Mouse (Mus musculus): Measurements from ENCODE around the gene Lmx1b. TPM values are rescaled to one million over a fixed set of nuclear protein-coding genes. Genes with fewer than 3 reads are reported as not detected.
A peak's percentile ranks its signal among the peaks of the same experiment; 100 is the strongest.

Gene Lmx1b
- polyA plus RNA-seq, 1 experiment from 2014 or later, result 8.7 TPM

DNA sequence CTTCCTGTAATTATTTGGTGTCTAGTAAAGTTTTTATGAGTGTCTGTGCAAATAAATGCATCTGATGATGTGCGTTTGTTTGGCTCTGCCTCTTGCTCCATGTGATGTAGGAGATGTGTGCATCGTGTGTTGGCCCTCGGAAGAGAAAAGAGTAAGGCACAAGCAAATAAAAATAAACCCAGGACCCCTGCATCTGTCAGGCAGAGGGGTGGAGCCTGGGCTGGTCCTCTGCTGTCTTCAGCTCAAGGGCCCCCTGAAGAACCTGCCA lies 5.9 kb upstream of the Lmx1b start:
- no peak for DNase-seq (ENCODE audit: low spot score)
- H3K9ac ChIP-seq, result peak overlapping the region; percentile 35; the same call in 1 of the 2 replicates
- no peak for ATAC-seq (ENCODE audit: low FRiP score)
- peak overlapping the region; percentile 30; the same call in 1 of the 2 replicates for H3K4me3 ChIP-seq (replicated peaks; ENCODE audit: low read length)
- peak overlapping the region; percentile 52 for H3K4me2 ChIP-seq (replicated peaks)
- WGBS, result 2% methylated on average over 3 of the region's 3 CpGs
- no peaks in the 10 kb centered on the region for H3K9me3 ChIP-seq (ENCODE audit: control insufficient read depth, low read length)
- H3K36me3 ChIP-seq (replicated peaks; ENCODE audit: control insufficient read depth, insufficient read depth), result no peaks in the 10 kb centered on the region
- H3K4me1 ChIP-seq (replicated peaks; ENCODE audit: control insufficient read depth, insufficient read depth, low read length), result no peaks in the 10 kb centered on the region
- H3K27ac ChIP-seq, result no peak overlapping the region
- peaks cover 78% of the 10 kb centered on the region for H3K27me3 ChIP-seq (ENCODE audit: control insufficient read depth, insufficient read depth, low read length)

DNA sequence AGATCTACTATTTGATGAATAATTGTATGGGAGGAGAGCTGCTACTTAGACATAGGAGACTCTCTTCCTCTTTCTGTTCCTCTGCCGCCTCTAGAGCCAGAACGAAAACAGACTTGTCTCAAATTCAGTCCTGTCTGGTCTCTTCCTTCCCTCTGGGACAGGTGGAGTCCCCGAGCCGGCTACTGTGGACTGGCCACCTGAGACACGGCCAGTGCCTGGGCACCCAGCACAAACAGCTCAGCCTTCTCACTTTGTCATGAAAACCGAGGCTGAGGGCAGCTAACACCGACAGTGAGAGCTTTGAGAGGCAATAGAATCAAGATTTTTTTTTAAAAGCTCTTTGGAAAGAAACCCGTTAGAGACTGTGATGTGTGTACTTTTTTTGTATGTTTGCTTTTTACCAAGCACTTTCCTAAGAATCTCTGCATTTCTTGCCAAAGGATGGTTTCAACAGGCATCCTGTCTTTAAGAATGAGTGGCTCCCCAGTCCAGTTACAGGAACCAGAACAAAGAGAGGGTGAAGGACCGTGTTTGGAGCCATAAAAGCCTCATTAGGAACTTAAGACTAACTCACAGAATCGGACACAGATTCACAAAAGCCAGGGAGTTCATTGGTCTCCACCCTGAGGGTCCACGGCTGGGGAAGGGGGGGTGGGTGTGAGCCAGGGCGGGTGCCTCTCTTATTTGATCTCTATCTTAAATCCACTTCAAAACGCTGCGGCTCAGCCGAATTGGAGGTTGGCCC lies 5.4 kb upstream of the Lmx1b start:
- Histone ChIP-seq H3K4me3 (replicated peaks; ENCODE audit: low read length) (peak overlapping the region; percentile 30), H3K4me2 (replicated peaks) (peak overlapping the region; percentile 52), H3K36me3 (replicated peaks; ENCODE audit: control insufficient read depth, insufficient read depth) (no peaks in the 10 kb centered on the region), H3K4me1 (replicated peaks; ENCODE audit: control insufficient read depth, insufficient read depth, low read length) (no peaks in the 10 kb centered on the region), H3K9ac (peak overlapping the region; percentile 35), H3K9me3 (ENCODE audit: control insufficient read depth, low read length) (no peaks in the 10 kb centered on the region), H3K27me3 (ENCODE audit: control insufficient read depth, insufficient read depth, low read length) (peaks cover 80% of the 10 kb centered on the region), H3K27ac (no peak overlapping the region)
- 7% methylated on average over 15 of the region's 15 CpGs for WGBS
- no peak for DNase-seq (ENCODE audit: low spot score)
- no peak for ATAC-seq (ENCODE audit: low FRiP score)

DNA sequence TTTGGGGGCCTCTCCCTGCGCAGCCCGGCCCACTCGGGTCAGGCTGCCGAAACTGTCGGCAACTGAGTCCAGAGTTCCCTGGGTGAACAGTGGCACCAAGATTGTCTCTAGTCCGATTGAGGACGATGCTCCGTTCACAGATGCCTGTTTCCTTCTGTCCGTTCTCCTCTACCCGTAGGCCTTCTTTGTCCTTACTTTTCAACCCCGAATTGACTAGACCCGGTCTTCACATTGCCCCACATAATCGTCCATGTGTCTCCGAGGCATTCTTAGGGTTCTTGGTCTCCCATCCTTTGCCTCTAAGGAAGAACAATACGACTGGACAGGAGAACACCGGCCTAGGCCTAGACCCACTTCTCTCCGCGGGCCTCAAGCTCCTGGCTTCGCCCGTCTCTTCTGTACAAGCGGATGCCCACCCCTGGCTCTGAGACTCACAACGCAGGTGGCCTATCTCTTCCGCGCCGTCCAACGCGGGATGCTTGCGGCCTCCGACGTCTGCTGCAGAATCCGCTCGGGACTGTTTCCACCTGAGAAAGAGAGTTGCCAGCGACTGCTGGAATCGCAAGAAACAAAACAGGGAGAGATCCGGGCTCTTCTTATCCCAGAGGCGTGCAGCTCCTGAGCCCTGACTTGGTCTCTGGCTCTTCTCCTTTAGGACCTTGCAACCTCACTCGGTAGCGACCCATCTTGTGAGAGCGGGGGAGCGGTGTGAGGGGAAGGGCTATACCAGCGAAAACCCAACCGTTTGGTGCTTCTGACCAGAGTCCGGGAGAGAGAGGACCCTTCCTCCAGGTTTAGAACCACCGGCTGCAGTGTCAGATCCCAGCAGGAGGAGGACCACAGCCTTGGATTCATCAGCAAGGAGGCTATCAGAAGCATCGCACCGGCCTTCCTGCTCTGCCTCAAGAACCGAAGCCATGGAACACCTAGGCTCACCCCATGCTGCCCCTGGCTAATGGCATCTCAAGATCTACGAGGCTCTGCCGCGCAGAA lies 3.7 kb upstream of the Lmx1b start:
- WGBS, result 9% methylated on average over 50 of the region's 50 CpGs
- H3K4me1 ChIP-seq (replicated peaks; ENCODE audit: control insufficient read depth, insufficient read depth, low read length), result no peaks in the 10 kb centered on the region
- peak overlapping the region; percentile 30 for H3K4me3 ChIP-seq (replicated peaks; ENCODE audit: low read length)
- peaks cover 89% of the 10 kb centered on the region for H3K27me3 ChIP-seq (ENCODE audit: control insufficient read depth, insufficient read depth, low read length)
- peak overlapping the region; percentile 46 for H3K9ac ChIP-seq
- peak overlapping the region; percentile 21; the same call in 1 of the 2 replicates for H3K27ac ChIP-seq
- ATAC-seq (ENCODE audit: low FRiP score), result no peak
- no peak for DNase-seq (ENCODE audit: low spot score)
- H3K4me2 ChIP-seq (replicated peaks), result peak overlapping the region; percentile 52
- no peaks in the 10 kb centered on the region for H3K9me3 ChIP-seq (ENCODE audit: control insufficient read depth, low read length)
- H3K36me3 ChIP-seq (replicated peaks; ENCODE audit: control insufficient read depth, insufficient read depth), result no peaks in the 10 kb centered on the region

DNA sequence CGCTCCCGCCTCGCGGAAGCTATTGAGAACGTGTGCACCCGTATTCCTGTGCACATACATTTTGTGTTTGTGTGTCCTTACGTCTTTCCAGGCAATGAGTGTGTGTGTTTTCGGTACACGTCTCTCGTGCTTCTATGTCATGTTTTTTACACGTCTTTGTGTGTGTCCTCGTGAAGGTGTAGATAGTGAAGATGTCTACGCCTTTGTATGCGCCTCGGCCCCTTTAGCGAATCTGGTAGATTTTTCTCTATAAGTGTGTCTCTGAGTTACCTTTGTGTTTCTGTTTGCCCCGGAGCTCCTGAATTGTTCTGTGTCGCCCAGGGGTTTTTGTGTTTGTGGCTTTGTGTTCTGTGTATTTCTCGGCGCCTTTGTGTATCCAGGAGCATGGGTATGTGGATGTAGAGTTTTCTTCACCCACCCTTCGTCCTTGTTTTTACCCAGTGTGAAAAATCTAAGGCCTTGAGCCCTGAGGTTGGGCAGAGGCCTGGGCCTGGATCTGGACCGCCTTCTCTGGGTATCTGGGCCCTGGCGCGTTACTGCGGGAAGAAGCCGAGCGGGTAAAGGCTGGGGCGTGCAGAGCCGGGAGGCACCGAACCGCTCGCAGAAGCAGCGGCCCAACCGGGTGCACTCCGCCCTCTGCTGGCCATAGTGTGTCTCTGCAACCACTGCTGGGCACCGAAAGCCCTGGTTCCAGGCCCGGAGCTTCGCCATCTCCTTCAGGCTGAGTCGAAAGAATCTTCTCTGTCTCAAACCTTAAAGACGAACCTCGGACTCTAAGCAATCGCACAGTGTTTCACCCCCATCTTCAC lies 2.5 kb upstream of the Lmx1b start:
- ATAC-seq (ENCODE audit: low FRiP score) (peak; percentile 57), DNase-seq (ENCODE audit: low spot score) (peak; percentile 85)
- H3K9me3 ChIP-seq (ENCODE audit: control insufficient read depth, low read length), result no peaks in the 10 kb centered on the region
- peaks cover 90% of the 10 kb centered on the region for H3K27me3 ChIP-seq (ENCODE audit: control insufficient read depth, insufficient read depth, low read length)
- peak overlapping the region; percentile 65 for H3K9ac ChIP-seq
- WGBS, result 2% methylated on average over 42 of the region's 42 CpGs
- peak overlapping the region; percentile 30 for H3K4me3 ChIP-seq (replicated peaks; ENCODE audit: low read length)
- peak overlapping the region; percentile 52 for H3K4me2 ChIP-seq (replicated peaks)
- H3K27ac ChIP-seq, result peak overlapping the region; percentile 84
- no peaks in the 10 kb centered on the region for H3K4me1 ChIP-seq (replicated peaks; ENCODE audit: control insufficient read depth, insufficient read depth, low read length)
- H3K36me3 ChIP-seq (replicated peaks; ENCODE audit: control insufficient read depth, insufficient read depth), result no peaks in the 10 kb centered on the region

DNA sequence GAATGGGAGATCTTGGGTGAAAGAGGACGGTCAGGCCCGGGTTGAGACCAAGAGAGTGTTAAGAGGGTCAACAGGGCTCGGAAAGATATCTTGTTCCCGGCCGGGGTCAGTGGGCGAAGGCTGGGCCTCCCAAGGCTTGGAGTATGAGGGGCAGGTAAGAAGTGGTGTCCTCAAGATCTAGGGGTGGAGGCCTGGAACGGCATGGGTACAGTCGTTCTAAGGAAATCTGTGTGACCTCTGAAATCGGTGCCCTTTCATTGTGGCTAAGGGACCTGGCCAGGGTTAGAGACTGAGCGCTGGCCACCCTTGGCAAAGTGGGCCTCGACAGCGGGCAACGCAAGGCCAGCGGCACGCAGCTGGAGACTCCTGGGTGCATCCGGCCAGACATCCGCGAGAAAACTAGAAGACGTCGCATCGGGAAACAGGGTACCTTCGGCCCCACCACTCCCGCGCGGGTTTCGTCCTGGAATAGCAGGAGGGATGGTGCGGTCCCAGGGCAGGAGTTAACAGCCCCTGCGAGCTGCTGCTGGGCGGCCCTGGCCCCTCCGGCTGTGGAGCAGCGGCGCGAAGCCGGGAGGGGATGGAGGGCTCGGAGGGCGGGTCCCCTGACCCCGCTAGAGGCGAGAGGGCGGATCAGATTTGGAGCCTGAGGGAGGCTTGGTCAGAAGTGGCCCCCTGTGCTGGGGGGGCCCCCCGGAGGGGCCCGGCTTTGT lies 1.7 kb upstream of the Lmx1b start:
- H3K9ac ChIP-seq, result peak overlapping the region; percentile 65

DNA sequence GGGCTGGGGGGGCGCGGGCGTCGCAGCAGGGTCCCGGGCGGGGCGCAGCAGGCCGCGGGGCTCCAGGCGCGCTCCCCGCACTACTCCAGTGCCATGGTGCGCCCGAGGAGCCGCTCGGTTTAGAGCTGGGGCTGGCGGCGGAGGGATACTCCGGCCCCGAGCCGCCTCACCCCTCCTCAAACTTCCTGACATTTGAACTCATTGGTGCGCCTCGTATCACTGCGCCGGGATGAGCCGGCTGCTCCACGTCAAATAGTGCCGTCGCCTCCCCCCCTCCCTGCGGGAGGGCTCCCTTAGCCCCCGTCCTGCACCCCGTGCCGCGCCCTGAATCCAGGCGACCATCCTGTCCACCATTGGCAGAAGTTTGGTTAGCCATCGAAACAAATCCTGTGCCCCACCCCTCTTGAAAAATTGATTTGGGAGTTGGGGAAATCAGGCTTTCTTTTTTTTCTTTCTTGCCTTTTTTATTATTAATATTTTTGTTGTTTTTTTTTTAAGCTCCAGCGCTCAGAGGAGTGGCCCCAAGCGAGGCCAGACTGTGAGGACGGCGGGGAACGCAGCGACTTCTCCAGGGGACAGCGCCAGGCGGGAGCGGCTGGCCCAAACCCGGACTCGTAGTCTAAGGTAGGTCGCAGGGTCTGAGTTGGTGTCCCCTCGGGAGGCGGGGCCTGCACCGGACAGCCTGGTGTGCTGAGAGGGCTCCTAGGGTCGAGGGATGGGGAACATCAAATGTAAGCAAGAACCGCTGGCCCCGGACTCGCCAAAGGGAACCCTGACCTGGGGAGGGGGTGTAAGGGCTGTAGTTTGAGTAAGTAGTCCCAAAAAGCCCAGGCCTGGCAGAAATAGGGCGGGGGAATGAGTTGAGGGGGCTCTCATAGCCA lies 907 bp upstream of the Lmx1b start:
- H3K9ac ChIP-seq, result peak overlapping the region; percentile 66
- WGBS, result 1% methylated on average over 50 of the region's 56 CpGs
- ATAC-seq (ENCODE audit: low FRiP score), result peak; percentile 58; the same call in 1 of the 2 replicates
- no peak for DNase-seq (ENCODE audit: low spot score)
- no peaks in the 10 kb centered on the region for H3K4me1 ChIP-seq (replicated peaks; ENCODE audit: control insufficient read depth, insufficient read depth, low read length)
- peak overlapping the region; percentile 52 for H3K4me2 ChIP-seq (replicated peaks)
- H3K9me3 ChIP-seq (ENCODE audit: control insufficient read depth, low read length), result no peaks in the 10 kb centered on the region
- H3K27ac ChIP-seq, result peak overlapping the region; percentile 84
- H3K27me3 ChIP-seq (ENCODE audit: control insufficient read depth, insufficient read depth, low read length), result peaks cover 80% of the 10 kb centered on the region
- peak overlapping the region; percentile 30 for H3K4me3 ChIP-seq (replicated peaks; ENCODE audit: low read length)
- H3K36me3 ChIP-seq (replicated peaks; ENCODE audit: control insufficient read depth, insufficient read depth), result no peaks in the 10 kb centered on the region

More for the DNA sequence above, 1.7 kb upstream of the Lmx1b start:
- peak overlapping the region; percentile 84 for H3K27ac ChIP-seq
- ATAC-seq (ENCODE audit: low FRiP score) (no peak), DNase-seq (ENCODE audit: low spot score) (no peak)
- H3K4me2 ChIP-seq (replicated peaks), result peak overlapping the region; percentile 52
- WGBS, result under 1% methylated on average over 41 of the region's 41 CpGs
- peak overlapping the region; percentile 30 for H3K4me3 ChIP-seq (replicated peaks; ENCODE audit: low read length)
- H3K9me3 ChIP-seq (ENCODE audit: control insufficient read depth, low read length), result no peaks in the 10 kb centered on the region
- no peaks in the 10 kb centered on the region for H3K36me3 ChIP-seq (replicated peaks; ENCODE audit: control insufficient read depth, insufficient read depth)
- no peaks in the 10 kb centered on the region for H3K4me1 ChIP-seq (replicated peaks; ENCODE audit: control insufficient read depth, insufficient read depth, low read length)
- peaks cover 88% of the 10 kb centered on the region for H3K27me3 ChIP-seq (ENCODE audit: control insufficient read depth, insufficient read depth, low read length)

DNA sequence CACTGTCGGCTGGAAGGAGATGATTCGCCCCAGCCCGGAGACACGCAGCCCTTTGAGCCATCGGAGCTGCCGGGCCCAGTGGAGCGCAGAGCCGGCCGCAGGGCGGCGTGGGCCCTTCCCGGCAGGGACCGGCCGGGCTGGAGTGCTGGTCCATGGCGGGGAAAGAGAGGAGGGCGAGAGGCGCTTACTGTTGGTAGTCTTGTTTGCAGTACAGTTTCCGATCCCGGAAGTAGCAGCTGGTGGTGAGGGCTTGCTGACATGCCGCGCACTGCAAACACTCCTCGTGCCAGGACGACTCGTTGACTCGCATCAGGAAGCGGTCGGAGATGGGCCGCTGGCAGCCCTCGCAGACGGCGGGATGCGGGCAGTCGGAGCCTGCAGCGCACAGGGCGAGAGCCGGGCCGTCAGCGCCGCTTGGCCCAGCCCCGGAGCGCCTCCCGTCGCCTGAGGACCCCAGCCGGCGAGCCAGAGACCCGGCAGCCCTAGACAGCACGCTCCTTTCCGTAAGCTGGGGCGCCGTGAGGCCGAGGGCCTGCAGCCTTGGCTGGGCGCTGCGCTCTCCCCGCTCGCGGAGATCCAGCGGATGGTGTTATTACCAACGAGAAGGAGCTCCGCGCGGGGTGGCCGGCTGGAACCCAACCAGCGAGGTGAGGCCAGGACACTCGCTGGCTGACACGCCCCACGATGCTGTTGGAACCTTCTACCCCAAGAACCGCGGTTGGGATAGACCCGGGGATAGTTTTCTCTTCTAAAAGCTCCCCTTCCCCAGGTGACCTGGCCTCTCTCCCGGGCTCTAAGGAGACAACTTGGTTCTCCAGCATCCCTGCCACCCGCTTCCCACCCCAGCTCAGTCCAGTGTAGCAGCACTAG lies 775 bp downstream of the Lmx1b start:
- peaks cover 79% of the 10 kb centered on the region for H3K27me3 ChIP-seq (ENCODE audit: control insufficient read depth, insufficient read depth, low read length)
- no peaks in the 10 kb centered on the region for H3K36me3 ChIP-seq (replicated peaks; ENCODE audit: control insufficient read depth, insufficient read depth)
- no peaks in the 10 kb centered on the region for H3K9me3 ChIP-seq (ENCODE audit: control insufficient read depth, low read length)
- WGBS, result under 1% methylated on average over 71 of the region's 71 CpGs
- peak overlapping the region; percentile 30 for H3K4me3 ChIP-seq (replicated peaks; ENCODE audit: low read length)
- no peaks in the 10 kb centered on the region for H3K4me1 ChIP-seq (replicated peaks; ENCODE audit: control insufficient read depth, insufficient read depth, low read length)
- peak overlapping the region; percentile 66 for H3K9ac ChIP-seq
- DNase-seq (ENCODE audit: low spot score) (no peak), ATAC-seq (ENCODE audit: low FRiP score) (no peak)
- peak overlapping the region; percentile 52 for H3K4me2 ChIP-seq (replicated peaks)
- H3K27ac ChIP-seq, result peak overlapping the region; percentile 84

Measured in hindbrain, embryonic 14.5 days (tissue).